Mouse (Mus musculus) retina, postnatal 7 days (tissue): ENCODE measurements at regions not wholly inside any gene's neighbourhood (a gene's known extent, or its start where the extent isn't known, plus 50 kb on each side); places are given as distances from the start of the nearest gene placed in this dataset.
A peak's percentile ranks its signal among the peaks of the same experiment; 100 is the strongest.

Experiments used
- DNase-seq: peaks from one replicate; pipeline ENCODE4 v3.0.0-alpha.2; 2012; ENCODE audit warnings: low read depth, low spot score

GRCm38 (mm10) chr10:71753255-71753654, 405.7 kb downstream of the Ipmk start:
- DNase-seq = no peak

DNA sequence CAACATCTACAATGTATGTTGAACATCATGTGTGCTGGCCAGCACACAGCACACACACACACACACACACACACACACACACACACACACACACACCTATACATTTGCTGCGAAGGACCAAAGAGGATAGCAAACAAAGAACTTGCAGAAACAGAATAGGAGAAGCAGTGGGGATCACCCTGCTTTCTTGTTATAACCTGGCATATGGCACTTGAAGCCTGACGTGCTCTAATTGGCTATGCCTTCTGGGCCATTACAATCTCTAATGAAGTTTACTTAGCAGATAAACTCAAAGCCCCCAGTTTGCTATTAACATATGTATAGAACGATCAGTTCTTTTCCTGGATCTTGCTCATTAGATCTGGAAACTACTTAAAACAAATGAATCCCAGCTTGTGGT, 407.2 kb downstream of the Ipmk start:
- DNase-seq = no peak

DNA sequence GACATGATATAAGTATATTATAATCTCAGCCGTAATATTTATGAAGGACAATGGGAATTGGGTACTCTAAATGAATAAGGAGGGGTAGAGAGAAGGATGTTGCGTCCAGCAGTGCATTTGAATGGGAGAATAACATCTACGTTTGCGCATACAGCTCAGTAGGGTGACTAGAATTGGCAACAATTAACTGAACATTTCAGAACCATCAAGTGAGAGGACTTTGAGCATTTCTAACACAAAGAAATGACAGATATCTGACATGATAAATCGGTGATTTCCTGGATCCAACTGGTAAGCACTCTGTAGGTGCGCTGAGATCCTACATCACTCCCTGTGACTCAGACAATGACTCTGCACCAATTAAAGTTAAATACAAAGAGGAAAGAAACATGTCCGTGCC, 431.3 kb downstream of the Ipmk start:
- no peak for DNase-seq

DNA sequence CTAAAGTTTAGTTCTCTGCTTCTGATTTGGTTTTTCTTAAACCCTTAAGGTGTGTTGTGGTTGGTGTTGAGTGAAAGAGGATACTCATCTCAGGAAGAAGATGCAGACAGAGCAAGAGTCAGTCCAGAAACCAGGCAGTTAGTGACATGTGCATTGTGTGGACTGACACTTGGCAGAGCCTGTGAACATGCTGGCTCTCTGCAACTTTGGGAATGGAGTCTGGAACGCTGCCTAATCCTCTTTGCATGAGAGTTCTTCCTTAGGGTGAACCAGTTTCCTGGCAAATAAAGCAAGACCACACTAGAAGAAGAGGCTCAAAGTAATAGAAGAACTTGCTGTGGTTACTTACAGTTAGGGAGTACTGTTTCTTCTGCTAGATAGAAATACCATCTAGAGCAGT, 441.7 kb downstream of the Ipmk start:
- no peak for DNase-seq

GRCm38 (mm10) chr10:71789936-71790335, 442.4 kb downstream of the Ipmk start:
- no peak for DNase-seq

GRCm38 (mm10) chr10:71798638-71799037, 451.1 kb downstream of the Ipmk start:
- no peak for DNase-seq

GRCm38 (mm10) chr10:71802457-71802856, 454.9 kb downstream of the Ipmk start:
- DNase-seq = no peak

DNA sequence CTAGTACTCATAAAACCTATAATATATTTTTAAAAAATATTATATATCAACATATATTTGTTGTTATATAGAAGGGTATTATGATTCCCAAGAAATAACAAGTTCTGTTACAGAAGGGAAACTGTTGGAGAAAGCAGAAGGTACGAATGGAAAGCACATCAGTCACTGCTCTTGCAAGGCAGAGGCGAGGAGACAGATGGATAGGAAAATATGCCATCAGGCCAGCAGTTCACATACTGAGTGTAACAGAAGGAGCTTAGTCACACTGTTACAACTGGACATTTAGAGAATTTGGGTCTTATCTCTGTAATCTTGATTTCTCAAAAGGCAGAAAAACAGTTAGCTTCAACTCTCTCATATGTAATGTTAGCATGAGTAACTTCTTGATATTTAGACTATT, 485.1 kb downstream of the Ipmk start:
- no peak for DNase-seq

GRCm38 (mm10) chr10:71835018-71835417, 487.5 kb downstream of the Ipmk start:
- DNase-seq = no peak

DNA sequence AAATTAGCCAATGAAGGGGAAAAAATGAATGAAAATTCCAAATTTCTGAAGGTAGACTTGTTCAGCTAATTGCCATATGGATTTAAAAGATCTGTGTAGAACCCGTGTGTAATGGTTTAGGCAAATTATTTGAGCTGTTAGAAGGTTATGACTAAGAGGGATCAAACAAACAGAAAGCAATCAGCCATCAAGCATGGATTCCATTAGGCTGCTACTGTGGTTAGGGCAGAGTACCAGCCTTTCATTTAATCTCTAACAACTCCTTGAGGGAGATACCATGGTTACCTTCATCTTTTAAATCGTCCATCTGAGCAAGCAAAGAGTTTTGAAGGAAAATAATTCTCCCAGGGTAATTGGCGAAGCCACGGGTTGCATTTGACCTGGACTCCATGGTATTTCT, 509.5 kb downstream of the Ipmk start:
- DNase-seq = no peak

- peak; percentile 23 for DNase-seq
Measured at GRCm38 (mm10) chr10:71857518-71857973, 510.0 kb downstream of the Ipmk start.

- DNase-seq = no peak
Measured at GRCm38 (mm10) chr10:71893726-71894125, 546.2 kb downstream of the Ipmk start.

- no peak for DNase-seq
Measured at GRCm38 (mm10) chr10:71905029-71905428, 557.5 kb downstream of the Ipmk start.
